Mouse (Mus musculus): Measurements from ENCODE around the gene Mbip. TPM values are rescaled to one million over a fixed set of nuclear protein-coding genes. Genes with fewer than 3 reads are reported as not detected.

Mbip gene
- polyA plus RNA-seq, 1 experiment = 4.8 TPM

- Histone ChIP-seq H3K4me3 (no peak overlapping the region), H3K79me2 (ENCODE audit: control insufficient read depth, insufficient read depth) (no peaks in the 10 kb centered on the region), H3ac (ENCODE audit: control insufficient read depth, insufficient read length) (no peak overlapping the region), H3K36me3 (ENCODE audit: control insufficient read depth, insufficient read depth) (no peaks in the 10 kb centered on the region), H3K27me3 (ENCODE audit: control insufficient read depth, insufficient read depth, insufficient read length) (no peaks in the 10 kb centered on the region), H3K4me2 (ENCODE audit: low read depth) (no peak overlapping the region)
- TF ChIP-seq E2F4 (IDR thresholded peaks at IDR 0.05; ENCODE audit: insufficient read depth) (no peak), REST (IDR thresholded peaks at IDR 0.05; ENCODE audit: insufficient read depth, insufficient read length) (no peak), POLR2AphosphoS2 (IDR thresholded peaks at IDR 0.05; ENCODE audit: insufficient read length, low read depth) (no peak), TCF12 (IDR thresholded peaks at IDR 0.05; ENCODE audit: insufficient read depth, poor library complexity, severe bottlenecking) (no peak), CEBPB (IDR thresholded peaks at IDR 0.05; ENCODE audit: insufficient read depth, poor library complexity, severe bottlenecking) (no peak), USF1 (IDR thresholded peaks at IDR 0.05; ENCODE audit: low read depth) (no peak), POLR2A (IDR thresholded peaks at IDR 0.05; ENCODE audit: insufficient read length, low read depth) (no peak), SRF (IDR thresholded peaks at IDR 0.05; ENCODE audit: control insufficient read depth, insufficient read length, low read depth) (no peak), MAX (IDR thresholded peaks at IDR 0.05; ENCODE audit: low read depth) (no peak), MYOD1 (IDR thresholded peaks at IDR 0.05; ENCODE audit: control insufficient read depth in 1 of 3, insufficient read length in 2 of 3, low read depth in 2 of 3) (no peak), TCF3 (IDR thresholded peaks at IDR 0.05; ENCODE audit: insufficient read length, low read depth) (no peak), MYOG (IDR thresholded peaks at IDR 0.05; ENCODE audit: control insufficient read depth in 1 of 3, insufficient read depth in 1 of 3, insufficient read length in 2 of 3, low read depth in 2 of 3) (no peak)
Observed at GRCm38 (mm10) chr12:56297099-56297498, 48.6 kb downstream of the Mbip start.

- no peak overlapping the region for H3K4me2 ChIP-seq (ENCODE audit: low read depth)
- no peaks in the 10 kb centered on the region for H3K79me2 ChIP-seq (ENCODE audit: control insufficient read depth, insufficient read depth)
- no peaks in the 10 kb centered on the region for H3K36me3 ChIP-seq (ENCODE audit: control insufficient read depth, insufficient read depth)
- H3K4me3 ChIP-seq = no peak overlapping the region
- no peak overlapping the region for H3ac ChIP-seq (ENCODE audit: control insufficient read depth, insufficient read length)
- H3K27me3 ChIP-seq (ENCODE audit: control insufficient read depth, insufficient read depth, insufficient read length) = no peaks in the 10 kb centered on the region
- TF ChIP-seq MYOD1 (IDR thresholded peaks at IDR 0.05; ENCODE audit: control insufficient read depth in 1 of 3, insufficient read length in 2 of 3, low read depth in 2 of 3) (no peak), MAX (IDR thresholded peaks at IDR 0.05; ENCODE audit: low read depth) (no peak), POLR2AphosphoS2 (IDR thresholded peaks at IDR 0.05; ENCODE audit: insufficient read length, low read depth) (no peak), MYOG (IDR thresholded peaks at IDR 0.05; ENCODE audit: control insufficient read depth in 1 of 3, insufficient read depth in 1 of 3, insufficient read length in 2 of 3, low read depth in 2 of 3) (no peak), SRF (IDR thresholded peaks at IDR 0.05; ENCODE audit: control insufficient read depth, insufficient read length, low read depth) (no peak), CEBPB (IDR thresholded peaks at IDR 0.05; ENCODE audit: insufficient read depth, poor library complexity, severe bottlenecking) (no peak), TCF3 (IDR thresholded peaks at IDR 0.05; ENCODE audit: insufficient read length, low read depth) (no peak), TCF12 (IDR thresholded peaks at IDR 0.05; ENCODE audit: insufficient read depth, poor library complexity, severe bottlenecking) (no peak), REST (IDR thresholded peaks at IDR 0.05; ENCODE audit: insufficient read depth, insufficient read length) (no peak), POLR2A (IDR thresholded peaks at IDR 0.05; ENCODE audit: insufficient read length, low read depth) (no peak), USF1 (IDR thresholded peaks at IDR 0.05; ENCODE audit: low read depth) (no peak), E2F4 (IDR thresholded peaks at IDR 0.05; ENCODE audit: insufficient read depth) (no peak)
Observed at GRCm38 (mm10) chr12:56296524-56296923, 49.2 kb downstream of the Mbip start.

- Histone ChIP-seq H3ac (ENCODE audit: control insufficient read depth, insufficient read length) (no peak overlapping the region), H3K4me2 (ENCODE audit: low read depth) (no peak overlapping the region), H3K36me3 (ENCODE audit: control insufficient read depth, insufficient read depth) (no peaks in the 10 kb centered on the region), H3K4me3 (no peak overlapping the region), H3K79me2 (ENCODE audit: control insufficient read depth, insufficient read depth) (no peaks in the 10 kb centered on the region), H3K27me3 (ENCODE audit: control insufficient read depth, insufficient read depth, insufficient read length) (no peaks in the 10 kb centered on the region)
- no peak for TF ChIP-seq SRF (IDR thresholded peaks at IDR 0.05; ENCODE audit: control insufficient read depth, insufficient read length, low read depth)
Observed at GRCm38 (mm10) chr12:56295160-56295559, 50.5 kb downstream of the Mbip start.

- no peaks in the 10 kb centered on the region for H3K36me3 ChIP-seq (ENCODE audit: control insufficient read depth, insufficient read depth)
- no peak overlapping the region for H3ac ChIP-seq (ENCODE audit: control insufficient read depth, insufficient read length)
- no peaks in the 10 kb centered on the region for H3K27me3 ChIP-seq (ENCODE audit: control insufficient read depth, insufficient read depth, insufficient read length)
- TF ChIP-seq CEBPB (IDR thresholded peaks at IDR 0.05; ENCODE audit: insufficient read depth, poor library complexity, severe bottlenecking) = no peak
- TF ChIP-seq TCF12 (IDR thresholded peaks at IDR 0.05; ENCODE audit: insufficient read depth, poor library complexity, severe bottlenecking) = no peak
- TF ChIP-seq MYOG (IDR thresholded peaks at IDR 0.05; ENCODE audit: control insufficient read depth in 1 of 3, insufficient read depth in 1 of 3, insufficient read length in 2 of 3, low read depth in 2 of 3) = no peak
- TF ChIP-seq SRF (IDR thresholded peaks at IDR 0.05; ENCODE audit: control insufficient read depth, insufficient read length, low read depth) = no peak
- no peak for TF ChIP-seq POLR2AphosphoS2 (IDR thresholded peaks at IDR 0.05; ENCODE audit: insufficient read length, low read depth)
- no peak overlapping the region for H3K4me2 ChIP-seq (ENCODE audit: low read depth)
- H3K4me3 ChIP-seq = no peak overlapping the region
- no peaks in the 10 kb centered on the region for H3K79me2 ChIP-seq (ENCODE audit: control insufficient read depth, insufficient read depth)
Observed at GRCm38 (mm10) chr12:56288548-56288947, 57.1 kb downstream of the Mbip start.

GRCm38 (mm10) chr12:56286828-56287227 lies 58.9 kb downstream of the Mbip start:
- no peak overlapping the region for H3ac ChIP-seq (ENCODE audit: control insufficient read depth, insufficient read length)
- H3K79me2 ChIP-seq (ENCODE audit: control insufficient read depth, insufficient read depth) = no peaks in the 10 kb centered on the region
- H3K4me2 ChIP-seq (ENCODE audit: low read depth) = no peak overlapping the region
- H3K4me3 ChIP-seq = no peak overlapping the region
- H3K27me3 ChIP-seq (ENCODE audit: control insufficient read depth, insufficient read depth, insufficient read length) = no peaks in the 10 kb centered on the region
- H3K36me3 ChIP-seq (ENCODE audit: control insufficient read depth, insufficient read depth) = no peaks in the 10 kb centered on the region
- TF ChIP-seq TCF3 (IDR thresholded peaks at IDR 0.05; ENCODE audit: insufficient read length, low read depth) = no peak
- no peak for TF ChIP-seq MYOG (IDR thresholded peaks at IDR 0.05; ENCODE audit: control insufficient read depth in 1 of 3, insufficient read depth in 1 of 3, insufficient read length in 2 of 3, low read depth in 2 of 3)
- no peak for TF ChIP-seq USF1 (IDR thresholded peaks at IDR 0.05; ENCODE audit: low read depth)
